Mouse (Mus musculus) adrenal gland, postnatal 0 days (tissue): ENCODE measurements around the gene Cr2. TPM values are rescaled to one million over a fixed set of nuclear protein-coding genes. Genes with fewer than 3 reads are reported as not detected.

ENCODE experiments used
- polyA plus RNA-seq: library from polyadenylated mRNA; unstranded; fragments of >200 nt; fragmentation: Nextera tagmentation; extraction: Ambion mirVana; gene quantifications from 2 replicates; pipeline ENCODE4 v1.2.1, GENCODE M21; 2015

The Cr2 gene
- 0.09 and 0.18 TPM in 2 replicates for polyA plus RNA-seq

GRCm38 (mm10) chr1:195175980-195176931 is at the start of gene Cr2:
Gene Cr2 (minus strand): TSS chr1:195176716.

GRCm38 (mm10) chr1:195130953-195131674 is 45.4 kb downstream of the Cr2 start, which contains the start of gene Cr1l:
Gene Cr1l (minus strand): TSS chr1:195131586.

GRCm38 (mm10) chr1:195092220-195092720 is 84.2 kb downstream of the Cr2 start, which contains the start of gene Cd46:
Gene Cd46 (minus strand): TSS chr1:195092249.

Other genes with a start within 250 kb of the Cr2 start
- 94.4 and 98.7 TPM in 2 replicates for gene Cd34, start 237.9 kb downstream of the Cr2 start, polyA plus RNA-seq
- 0.46 and 1.1 TPM in 2 replicates for gene Cd46, start 84.5 kb downstream of the Cr2 start, polyA plus RNA-seq
- gene Cr1l, start 45.1 kb downstream of the Cr2 start, polyA plus RNA-seq, result 80.3 and 106 TPM in 2 replicates